Comparison of ENCODE assay signal across 10 mouse cellular contexts in the genomic region with DNA sequence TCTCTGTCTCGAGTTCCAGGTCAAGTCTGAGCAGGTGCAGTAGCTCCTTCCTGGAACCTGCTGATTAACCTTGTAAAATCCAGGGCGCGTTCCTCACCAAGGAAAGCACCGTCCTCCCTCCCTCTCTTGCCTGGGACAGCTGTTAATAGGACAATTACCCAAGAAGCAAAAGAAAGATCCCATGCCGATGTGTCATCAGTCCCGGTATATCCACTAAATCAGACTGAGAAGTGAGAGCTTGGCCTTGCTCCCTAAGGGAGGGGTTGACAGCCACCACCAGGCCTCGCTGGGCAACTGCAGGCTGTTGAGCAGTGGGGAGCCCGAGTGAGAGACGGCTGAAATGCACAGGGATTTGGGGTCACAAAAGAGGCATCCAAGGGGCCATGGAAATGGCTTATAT. TPM values are rescaled to one million over a fixed set of nuclear protein-coding genes. Genes with fewer than 3 reads are reported as not detected.
DNase-seq lines count a peak whose midpoint lies in the region; ATAC-seq and TF ChIP-seq lines count a peak whose summit lies in the region.
"Had no signal": no experiment of that assay in that cellular context is flagged by ENCODE, and none has a peak within 500 bp of the region (broad histone marks: within the 10 kb centered on the region; RNA-seq: fewer than 3 reads in every experiment).

No protein-coding gene starts in this region.

- no peak overlapping the region for H3K27ac ChIP-seq in kidney, embryonic 16.5 days (ENCODE audit: low read length)
- no peak overlapping the region for H3K27ac ChIP-seq in kidney, embryonic 14.5 days (ENCODE audit: low read depth, low read length)
- H3K27ac ChIP-seq in ES-Bruce4 (ENCODE audit: insufficient read depth, low read length) = no peak overlapping the region

- no peak overlapping the region for H3K4me2 ChIP-seq in kidney, embryonic 16.5 days (replicated peaks; ENCODE audit: low read depth, low read length)
- H3K4me2 ChIP-seq in kidney, embryonic 14.5 days (replicated peaks; ENCODE audit: low read depth, low read length) = no peak overlapping the region

- 0 out of 2 replicates have a peak, but pooled peaks cover 3% of the 10 kb centered on the region for H3K4me1 ChIP-seq in kidney, embryonic 16.5 days (ENCODE audit: insufficient read depth, low read length)
- H3K4me1 ChIP-seq in kidney, embryonic 14.5 days (ENCODE audit: control insufficient read depth, insufficient read depth, low read length) = no peaks in the 10 kb centered on the region
- no peaks in the 10 kb centered on the region for H3K4me1 ChIP-seq in ES-Bruce4 (ENCODE audit: control insufficient read depth, insufficient read depth, low read length)

- no peak for ATAC-seq in kidney, embryonic 16.5 days (ENCODE audit: low FRiP score, low TSS enrichment)
- ATAC-seq in kidney, embryonic 14.5 days (ENCODE audit: low FRiP score, low TSS enrichment) = no peak
- ATAC-seq: intestine, embryonic 16.5 days had no signal

- H3K4me3 ChIP-seq in kidney, embryonic 16.5 days (ENCODE audit: low read length) = no peak overlapping the region
- H3K4me3 ChIP-seq in kidney, embryonic 14.5 days (ENCODE audit: low read length) = no peak overlapping the region
- no peak overlapping the region for H3K4me3 ChIP-seq in ES-Bruce4 (ENCODE audit: low read depth, low read length)

- H3K9me3 ChIP-seq in kidney, embryonic 16.5 days (ENCODE audit: low read length) = no peaks in the 10 kb centered on the region
- H3K9me3 ChIP-seq in kidney, embryonic 14.5 days (ENCODE audit: control insufficient read depth, low read length) = no peaks in the 10 kb centered on the region
- no peaks in the 10 kb centered on the region for H3K9me3 ChIP-seq in ES-Bruce4 (replicated peaks; ENCODE audit: control insufficient read depth, insufficient read depth, low read length, poor library complexity, severe bottlenecking)

- no peak for TF ChIP-seq POLR2A in ES-Bruce4 (IDR thresholded peaks at IDR 0.05; ENCODE audit: insufficient read depth, low read length)

- TF ChIP-seq CTCF in ES-Bruce4 (IDR thresholded peaks at IDR 0.05; ENCODE audit: low read depth, low read length) = peak; percentile 40

- 0 out of 2 replicates have a peak overlapping the region, but pooled peaks have one; percentile 11 for H3K9ac ChIP-seq in kidney, embryonic 16.5 days (replicated peaks; ENCODE audit: low read length)
- H3K9ac ChIP-seq in kidney, embryonic 14.5 days (ENCODE audit: low read depth, low read length) = no peak overlapping the region
- no peak overlapping the region for H3K9ac ChIP-seq in ES-Bruce4 (ENCODE audit: low read depth, poor library complexity, severe bottlenecking)

- H3K36me3 ChIP-seq in kidney, embryonic 16.5 days (ENCODE audit: insufficient read depth, low read length) = no peaks in the 10 kb centered on the region
- H3K36me3 ChIP-seq in kidney, embryonic 14.5 days (ENCODE audit: control insufficient read depth, insufficient read depth, low read length) = no peaks in the 10 kb centered on the region
- H3K36me3 ChIP-seq in ES-Bruce4 (ENCODE audit: control insufficient read depth, insufficient read depth, low read length, poor library complexity, severe bottlenecking) = no peaks in the 10 kb centered on the region

- DNase-seq in adrenal gland, postnatal 10 days = peak; percentile 55
- DNase-seq in adrenal gland, adult 18-20 months (ENCODE audit: low spot score in 2 of 2) = no peak
- peak; percentile 52 for DNase-seq in large intestine, adult 2 months (ENCODE audit: low read depth, low spot score)
- DNase-seq in right cerebral cortex, postnatal 14 days = no peak
- no peak for DNase-seq in left cerebral cortex, adult 9 months (ENCODE audit: low spot score in 2 of 2)
- DNase-seq: cerebellum, postnatal 10 days had no signal

- TF ChIP-seq EP300 in ES-Bruce4 (IDR thresholded peaks at IDR 0.05; ENCODE audit: insufficient read depth, low read depth, low read length) = no peak

- no peaks in the 10 kb centered on the region for H3K27me3 ChIP-seq in kidney, embryonic 16.5 days (ENCODE audit: insufficient read depth, low read length)
- H3K27me3 ChIP-seq in kidney, embryonic 14.5 days (ENCODE audit: control insufficient read depth, insufficient read depth, low read length) = no peaks in the 10 kb centered on the region
- H3K27me3 ChIP-seq in ES-Bruce4 (ENCODE audit: control insufficient read depth, insufficient read depth, low read length, poor library complexity, severe bottlenecking) = no peaks in the 10 kb centered on the region

- 31% methylated on average over 9 of the region's 9 CpGs for WGBS in kidney, embryonic 16.5 days
- 36% methylated on average over 9 of the region's 9 CpGs for whole genome bisulfite sequencing in kidney, embryonic 14.5 days
- WGBS in large intestine, adult 2 months = 10% methylated on average over 9 of the region's 9 CpGs

RNA-seq across cellular contexts. Expression of a gene that starts 7.5 kb away (rescaled TPM):
- 100 to 1,000 TPM; 300 to 307 TPM for total RNA-seq in adrenal gland, postnatal 10 days (2021)
- 100 to 1,000 TPM; 458 to 704 TPM for total RNA-seq in adrenal gland, adult 18-20 months (2021)
- 93.9 and 96.8 TPM in 2 replicates for polyA plus RNA-seq in kidney, embryonic 16.5 days (2015; fragmentation: Nextera tagmentation; extraction: Ambion mirVana)
- polyA plus RNA-seq in kidney, embryonic 14.5 days (2014; fragmentation: Nextera tagmentation; extraction: Ambion mirVana) = 37.3 and 43.2 TPM in 2 replicates
- polyA plus RNA-seq in ES-Bruce4 (2011; ENCODE audit: insufficient read depth, insufficient read length, low read depth, missing spikeins) = 181 and 194 TPM in 2 replicates
- polyA plus RNA-seq in large intestine, adult 2 months (2012; rRNA removed) = 75.5 and 79.9 TPM in 2 replicates

RNA-seq across cellular contexts. Expression of a gene that starts 12.4 kb away (rescaled TPM):
- 10 to 100 TPM; 45.5 to 50.3 TPM for total RNA-seq in adrenal gland, postnatal 10 days (2021)
- total RNA-seq in adrenal gland, adult 18-20 months (2021) = 10 to 100 TPM; 56.5 to 60.6 TPM
- 115 and 117 TPM in 2 replicates for polyA plus RNA-seq in kidney, embryonic 16.5 days (2015; fragmentation: Nextera tagmentation; extraction: Ambion mirVana)
- 94.7 and 106 TPM in 2 replicates for polyA plus RNA-seq in kidney, embryonic 14.5 days (2014; fragmentation: Nextera tagmentation; extraction: Ambion mirVana)
- polyA plus RNA-seq in ES-Bruce4 (2011; ENCODE audit: insufficient read depth, insufficient read length, low read depth, missing spikeins) = 23.9 and 26.2 TPM in 2 replicates
- polyA plus RNA-seq in large intestine, adult 2 months (2012; rRNA removed) = 13.4 and 16.9 TPM in 2 replicates

RNA-seq across cellular contexts. Expression of a gene that starts 48.4 kb away (rescaled TPM):
- total RNA-seq in adrenal gland, postnatal 10 days (2021) = 10 to 100 TPM; 64.9 to 73.1 TPM
- total RNA-seq in adrenal gland, adult 18-20 months (2021) = 10 to 100 TPM; 56.6 to 83.6 TPM
- polyA plus RNA-seq in kidney, embryonic 16.5 days (2015; fragmentation: Nextera tagmentation; extraction: Ambion mirVana) = 109 and 121 TPM in 2 replicates
- polyA plus RNA-seq in kidney, embryonic 14.5 days (2014; fragmentation: Nextera tagmentation; extraction: Ambion mirVana) = 137 and 181 TPM in 2 replicates
- polyA plus RNA-seq in ES-Bruce4 (2011; ENCODE audit: insufficient read depth, insufficient read length, low read depth, missing spikeins) = 201 and 202 TPM in 2 replicates
- 13.1 and 16.7 TPM in 2 replicates for polyA plus RNA-seq in large intestine, adult 2 months (2012; rRNA removed)

RNA-seq across cellular contexts. Expression of a gene that starts 59.9 kb away (rescaled TPM):
- total RNA-seq in adrenal gland, postnatal 10 days (2021) = 10 to 100 TPM; 19.2 to 22.9 TPM
- total RNA-seq in adrenal gland, adult 18-20 months (2021) = 10 to 100 TPM; 29.2 to 33.6 TPM
- 20.1 and 21.8 TPM in 2 replicates for polyA plus RNA-seq in kidney, embryonic 16.5 days (2015; fragmentation: Nextera tagmentation; extraction: Ambion mirVana)
- 8.6 and 10.2 TPM in 2 replicates for polyA plus RNA-seq in kidney, embryonic 14.5 days (2014; fragmentation: Nextera tagmentation; extraction: Ambion mirVana)
- 27.3 and 31.1 TPM in 2 replicates for polyA plus RNA-seq in ES-Bruce4 (2011; ENCODE audit: insufficient read depth, insufficient read length, low read depth, missing spikeins)
- polyA plus RNA-seq in large intestine, adult 2 months (2012; rRNA removed) = 16.8 and 19.2 TPM in 2 replicates

Comparison
In these comparisons a context has a peak if more than half of its experiments do, and no peak if none do; other contexts are left out.
1. DNase-seq: peak in adrenal gland, postnatal 10 days (single experiment) and large intestine, adult 2 months (single experiment); none in adrenal gland, adult 18-20 months (0 of 2), right cerebral cortex, postnatal 14 days (single experiment) and left cerebral cortex, adult 9 months (0 of 2).